Mouse (Mus musculus) kidney, embryonic 14.5 days (tissue): ENCODE data around the gene Usp30. TPM values are rescaled to one million over a fixed set of nuclear protein-coding genes. Genes with fewer than 3 reads are reported as not detected.

Experiments used
- ATAC-seq: fragments of 200-750 bp; cut with Nextera tagmentation; 2 replicates; pipeline ENCODE4 v1.8.0; 2017; ENCODE audit warnings: moderate number of reproducible peaks, mild to moderate bottlenecking, moderate TSS enrichment, moderate library complexity; ENCODE audit not compliant: low FRiP score, low TSS enrichment
- H3K27ac ChIP-seq: fragments of 300-500 bp; sonication (generic); 2 replicates; pipeline ENCODE4 v1.5.1; 2014; ENCODE audit warnings: low read depth, mild to moderate bottlenecking, low read length, moderate library complexity, mixed read lengths
- H3K27me3 ChIP-seq: fragments of 300-500 bp; sonication (generic); 2 replicates; pipeline ENCODE4 v1.6.1; 2014; ENCODE audit warnings: mild to moderate bottlenecking, low read length; ENCODE audit not compliant: control insufficient read depth, insufficient read depth
- H3K36me3 ChIP-seq: fragments of 300-500 bp; sonication (generic); 2 replicates; pipeline ENCODE4 v1.6.1; 2014; ENCODE audit warnings: low read length, mixed read lengths; ENCODE audit not compliant: control insufficient read depth, insufficient read depth
- H3K4me1 ChIP-seq: fragments of 300-500 bp; sonication (generic); 2 replicates; pipeline ENCODE4 v1.6.1; 2014; ENCODE audit warnings: low read length, mixed read lengths; ENCODE audit not compliant: control insufficient read depth, insufficient read depth
- H3K4me2 ChIP-seq: fragments of 300-500 bp; sonication (generic); replicated peaks from 2 replicates; pipeline ENCODE4 v1.6.1; 2014; ENCODE audit warnings: low read depth, mild to moderate bottlenecking, low read length
- H3K4me3 ChIP-seq: fragments of 300-500 bp; sonication (generic); 2 replicates; pipeline ENCODE4 v1.5.1; 2014; ENCODE audit warnings: mild to moderate bottlenecking, low read length
- H3K9ac ChIP-seq: fragments of 300-500 bp; sonication (generic); 2 replicates; pipeline ENCODE4 v1.6.1; 2014; ENCODE audit warnings: low read depth, mild to moderate bottlenecking, low read length, moderate library complexity
- H3K9me3 ChIP-seq: fragments of 300-500 bp; sonication (generic); 2 replicates; pipeline ENCODE4 v1.6.1; 2016; ENCODE audit warnings: low read length; ENCODE audit not compliant: control insufficient read depth
- WGBS: fragments of 180-500 bp; shearing (Covaris S2); extraction: QIAGEN DNeasy Blood & Tissue Kit; methylation state at CpG from one replicate; pipeline ENCODE4 v1.1.7; 2014; 5-methylcytosine and 5-hydroxymethylcytosine counted together
- polyA plus RNA-seq: library from polyadenylated mRNA; unstranded; fragments of >200 nt; fragmentation: Nextera tagmentation; extraction: Ambion mirVana; gene quantifications from 2 replicates; pipeline ENCODE4 v1.2.1, GENCODE M21; 2014

Gene Usp30
- polyA plus RNA-seq, 1 experiment from 2014 or later, result 10.7 TPM

DNA sequence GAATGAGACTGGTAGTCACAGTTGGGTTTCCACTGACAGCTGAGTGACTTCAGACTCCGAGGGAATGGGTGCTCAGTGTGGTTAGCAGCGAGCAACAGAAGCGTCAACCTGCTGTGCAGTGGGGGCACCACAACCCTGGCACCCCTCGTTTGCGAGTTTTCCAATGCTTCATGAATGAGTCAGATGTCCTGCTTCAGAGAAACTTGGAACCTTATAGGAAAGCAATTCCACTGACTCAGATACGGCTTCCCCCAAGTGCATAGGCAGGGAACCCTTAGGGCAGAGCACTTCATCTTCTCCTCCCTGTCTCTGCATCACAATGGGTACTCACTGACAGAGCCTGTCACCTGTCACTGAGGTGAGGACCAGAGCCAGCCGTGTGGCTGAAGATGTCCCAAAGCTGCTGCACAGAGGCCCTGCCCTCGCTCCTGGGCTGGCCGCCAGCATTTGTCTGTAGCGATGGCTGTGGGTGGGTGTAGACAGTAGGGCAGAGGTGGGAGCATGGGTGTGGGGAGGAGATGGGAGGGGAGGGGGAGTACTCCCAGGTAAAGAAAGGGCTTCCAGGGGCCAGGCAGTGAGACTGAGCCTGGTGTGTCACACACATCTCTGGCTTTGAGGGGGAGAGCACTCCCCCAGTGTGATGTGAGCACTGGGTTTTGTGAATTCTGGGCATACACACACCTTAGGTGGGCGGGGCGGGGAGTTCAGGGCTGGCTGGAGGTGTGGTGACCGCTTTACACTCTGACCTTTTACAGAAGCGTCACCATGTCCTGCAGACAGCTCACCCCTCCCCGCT, 72.4 kb downstream of the Usp30 start:
- Histone ChIP-seq H3K9me3 (no peaks in the 10 kb centered on the region), H3K4me2 (no peak overlapping the region), H3K4me3 (no peak overlapping the region), H3K4me1 (peaks cover 15% of the 10 kb centered on the region; the same call in 1 of the 2 replicates), H3K27ac (no peak overlapping the region), H3K27me3 (no peaks in the 10 kb centered on the region), H3K36me3 (peaks cover 38% of the 10 kb centered on the region), H3K9ac (no peak overlapping the region)
- ATAC-seq, result peak; percentile 40; the same call in 1 of the 2 replicates
- WGBS, result 81% methylated on average over 15 of the region's 15 CpGs

DNA sequence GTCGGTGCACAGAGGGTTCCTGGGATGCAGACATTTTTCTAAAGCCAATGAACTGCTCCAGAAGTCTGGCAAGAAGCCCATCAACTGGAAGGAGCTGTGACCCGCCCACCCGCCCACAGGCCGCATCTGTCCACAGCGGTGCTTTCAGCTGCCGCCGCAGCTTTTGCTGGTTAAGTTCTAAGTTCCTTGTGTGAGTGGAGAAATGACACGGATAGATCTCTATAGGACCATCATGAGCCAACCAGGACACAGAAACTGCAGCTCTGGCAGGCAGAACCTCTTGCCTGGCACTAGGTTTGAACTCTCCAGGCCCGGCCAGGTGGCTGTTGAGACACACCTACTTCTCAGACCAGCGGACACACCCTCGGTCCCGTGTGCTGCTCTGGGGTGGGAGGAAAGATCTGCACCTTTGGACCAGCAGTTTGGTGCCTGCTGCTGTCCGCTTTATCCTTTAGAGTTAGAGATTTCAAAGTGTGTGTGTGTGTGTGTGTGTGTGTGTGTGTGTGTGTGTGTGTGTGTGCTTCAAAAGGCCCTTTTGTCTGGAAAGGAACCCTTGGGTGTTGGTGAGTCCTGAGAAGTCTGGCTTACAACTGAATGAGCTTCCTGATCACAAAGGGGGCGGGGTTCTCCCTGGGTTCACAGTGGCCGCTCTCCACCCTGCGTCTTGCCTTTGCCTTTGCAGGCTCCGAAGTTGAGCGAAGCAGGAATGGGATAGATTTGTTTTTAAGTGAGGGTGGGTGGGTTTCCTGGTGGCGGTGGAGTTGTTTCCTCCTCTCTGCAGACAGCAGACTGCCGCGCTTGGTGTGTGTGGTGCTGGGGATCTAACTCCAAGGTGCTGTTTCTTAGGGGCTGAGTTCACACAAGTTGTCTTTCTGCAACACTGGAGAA, 73.3 kb downstream of the Usp30 start:
- H3K27ac ChIP-seq, result peak overlapping the region; percentile 52; the same call in 1 of the 2 replicates
- peaks cover 36% of the 10 kb centered on the region for H3K36me3 ChIP-seq
- H3K4me2 ChIP-seq, result no peak overlapping the region
- no peaks in the 10 kb centered on the region for H3K27me3 ChIP-seq
- H3K4me1 ChIP-seq, result peaks cover 11% of the 10 kb centered on the region; the same call in 1 of the 2 replicates
- H3K4me3 ChIP-seq, result no peak overlapping the region
- H3K9ac ChIP-seq, result no peak overlapping the region
- ATAC-seq, result no peak
- WGBS, result 64% methylated on average over 21 of the region's 21 CpGs
- H3K9me3 ChIP-seq, result no peaks in the 10 kb centered on the region

DNA sequence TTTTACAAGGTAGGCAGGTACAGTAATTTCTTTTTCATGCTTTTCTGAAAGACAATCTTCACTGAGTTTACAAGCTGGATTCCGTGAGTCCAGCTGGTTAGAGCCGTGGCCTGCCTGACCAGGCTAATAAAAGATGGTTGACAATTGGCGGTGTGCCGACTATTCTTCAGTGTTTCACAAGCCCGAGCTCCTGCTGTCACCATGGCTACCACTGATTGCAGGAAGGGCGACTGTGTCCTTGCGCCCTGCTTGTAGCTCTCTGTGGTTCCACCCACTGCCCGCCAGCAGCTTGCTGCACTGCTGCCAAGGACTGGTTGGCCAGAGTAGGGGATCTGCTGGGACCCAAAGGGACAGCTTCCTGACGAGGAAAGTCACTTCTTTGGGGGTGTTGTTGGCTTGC, 73.9 kb downstream of the Usp30 start:
- 0 out of 2 replicates have a peak, but pooled peaks have one; percentile 26 for ATAC-seq
- H3K36me3 ChIP-seq, result peaks cover 30% of the 10 kb centered on the region
- 37% methylated on average over 9 of the region's 9 CpGs for WGBS
- H3K4me3 ChIP-seq, result no peak overlapping the region
- no peaks in the 10 kb centered on the region for H3K27me3 ChIP-seq
- no peak overlapping the region for H3K9ac ChIP-seq
- H3K27ac ChIP-seq, result peak overlapping the region; percentile 52; the same call in 1 of the 2 replicates
- no peaks in the 10 kb centered on the region for H3K9me3 ChIP-seq
- H3K4me1 ChIP-seq, result peaks cover 11% of the 10 kb centered on the region; the same call in 1 of the 2 replicates
- H3K4me2 ChIP-seq, result no peak overlapping the region

DNA sequence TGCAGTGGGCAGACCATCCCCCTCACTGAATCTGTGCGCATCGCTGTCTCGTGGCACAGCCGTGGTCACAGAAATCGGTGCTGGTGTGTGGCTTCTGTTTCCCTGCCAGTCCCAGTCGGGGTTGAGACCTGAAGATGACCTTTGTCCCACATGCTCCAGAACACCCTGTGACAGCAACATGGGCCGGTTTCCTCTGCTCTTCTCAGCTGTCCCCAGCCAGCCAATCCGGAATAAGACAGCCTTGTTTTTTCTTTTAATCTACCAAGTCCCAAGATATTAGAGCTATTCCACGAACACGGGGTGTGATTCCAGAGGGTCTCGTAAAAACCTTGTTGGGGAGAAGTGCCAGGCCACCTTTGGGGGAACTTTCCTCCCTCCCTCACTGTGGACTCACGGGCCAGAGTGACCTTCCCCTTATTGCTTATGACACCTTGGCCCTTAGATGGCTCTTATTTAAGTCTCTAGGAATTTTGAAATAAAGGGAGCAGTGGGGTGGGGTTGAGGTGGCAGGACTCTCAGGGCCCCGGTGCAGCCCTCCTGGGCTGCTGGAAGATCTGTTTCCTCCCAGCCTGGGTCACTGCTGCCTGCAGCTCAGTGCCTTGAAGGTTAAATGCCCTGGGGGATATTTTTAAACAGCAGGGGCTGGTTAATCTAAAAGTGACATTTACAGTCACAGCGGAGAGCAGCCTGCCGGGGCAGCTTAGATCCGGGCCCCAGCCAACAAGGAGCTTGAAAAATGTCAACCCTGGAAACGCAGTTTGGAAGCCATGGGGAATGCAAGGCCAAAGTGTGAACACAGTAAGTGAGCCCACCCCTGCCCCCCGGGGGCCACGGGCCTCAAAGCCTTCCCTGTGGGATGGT, 81.0 kb downstream of the Usp30 start, which contains the start of gene Acacb:
Acacb (plus strand) TSS at position 508 of the 861 bp plus-strand sequence.
- Histone ChIP-seq H3K36me3 (no peaks in the 10 kb centered on the region), H3K4me3 (no peak within 1 kb of the TSS), H3K27ac (0 out of 2 replicates have a peak within 1 kb of the TSS, but pooled peaks have one; percentile 0), H3K4me1 (peaks cover 10% of the 10 kb centered on the region; the same call in 1 of the 2 replicates), H3K9me3 (0 out of 2 replicates have a peak, but pooled peaks cover 3% of the 10 kb centered on the region), H3K9ac (no peak within 1 kb of the TSS), H3K27me3 (no peaks in the 10 kb centered on the region), H3K4me2 (no peak within 1 kb of the TSS)
- 37% methylated on average over 19 of the region's 19 CpGs for WGBS
- ATAC-seq, result no peak

DNA sequence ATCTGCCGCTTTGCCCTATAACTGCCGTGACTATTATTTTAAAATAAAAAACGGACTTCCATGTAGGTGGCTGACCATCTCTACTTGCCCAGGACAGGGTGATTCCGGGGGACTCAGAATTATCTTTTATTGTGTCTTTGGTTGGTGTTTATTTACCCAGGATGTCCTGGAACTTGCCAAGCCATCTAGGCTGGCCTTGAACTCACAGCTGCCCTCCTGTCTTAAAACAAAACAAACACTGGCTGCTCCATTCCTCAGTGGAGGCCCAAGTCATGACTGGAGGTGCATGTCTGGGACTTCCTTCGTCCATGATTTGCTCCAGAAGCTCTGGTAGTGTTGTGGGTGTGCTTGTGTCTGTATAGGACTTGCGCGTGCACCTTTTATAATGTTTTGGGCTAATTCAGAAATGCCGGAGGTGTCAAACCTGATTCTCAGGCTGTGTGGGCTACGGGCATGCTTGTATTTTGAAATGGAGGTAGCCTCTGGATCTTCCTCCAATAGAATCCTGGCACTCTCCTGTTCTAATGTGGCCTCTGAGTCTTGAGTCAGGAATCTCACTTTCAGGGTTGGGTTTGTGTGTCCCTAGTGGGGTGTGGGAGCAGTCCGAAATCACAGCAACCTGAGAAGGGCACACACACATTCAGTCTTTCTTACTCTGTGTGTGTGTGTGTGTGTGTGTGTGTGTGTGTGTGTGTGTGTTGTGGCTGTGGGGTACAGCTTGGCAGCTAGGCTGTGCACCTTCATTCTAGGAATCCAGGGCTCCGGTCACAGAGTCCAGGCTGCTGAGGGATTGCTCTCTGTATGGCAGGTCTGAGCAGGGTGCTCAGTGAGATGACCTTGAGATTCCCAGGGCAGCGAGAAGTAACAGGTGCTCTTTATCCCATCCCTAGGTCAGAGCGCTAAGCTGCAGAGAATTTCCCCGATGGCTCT, 82.0 kb downstream of the Usp30 start:
- ATAC-seq, result no peak
- 0 out of 2 replicates have a peak, but pooled peaks cover 3% of the 10 kb centered on the region for H3K9me3 ChIP-seq
- WGBS, result 78% methylated on average over 14 of the region's 14 CpGs
- no peak overlapping the region for H3K27ac ChIP-seq
- no peaks in the 10 kb centered on the region for H3K36me3 ChIP-seq
- no peak overlapping the region for H3K9ac ChIP-seq
- no peak overlapping the region for H3K4me2 ChIP-seq
- H3K4me3 ChIP-seq, result no peak overlapping the region
- peaks cover 10% of the 10 kb centered on the region; the same call in 1 of the 2 replicates for H3K4me1 ChIP-seq
- H3K27me3 ChIP-seq, result no peaks in the 10 kb centered on the region

DNA sequence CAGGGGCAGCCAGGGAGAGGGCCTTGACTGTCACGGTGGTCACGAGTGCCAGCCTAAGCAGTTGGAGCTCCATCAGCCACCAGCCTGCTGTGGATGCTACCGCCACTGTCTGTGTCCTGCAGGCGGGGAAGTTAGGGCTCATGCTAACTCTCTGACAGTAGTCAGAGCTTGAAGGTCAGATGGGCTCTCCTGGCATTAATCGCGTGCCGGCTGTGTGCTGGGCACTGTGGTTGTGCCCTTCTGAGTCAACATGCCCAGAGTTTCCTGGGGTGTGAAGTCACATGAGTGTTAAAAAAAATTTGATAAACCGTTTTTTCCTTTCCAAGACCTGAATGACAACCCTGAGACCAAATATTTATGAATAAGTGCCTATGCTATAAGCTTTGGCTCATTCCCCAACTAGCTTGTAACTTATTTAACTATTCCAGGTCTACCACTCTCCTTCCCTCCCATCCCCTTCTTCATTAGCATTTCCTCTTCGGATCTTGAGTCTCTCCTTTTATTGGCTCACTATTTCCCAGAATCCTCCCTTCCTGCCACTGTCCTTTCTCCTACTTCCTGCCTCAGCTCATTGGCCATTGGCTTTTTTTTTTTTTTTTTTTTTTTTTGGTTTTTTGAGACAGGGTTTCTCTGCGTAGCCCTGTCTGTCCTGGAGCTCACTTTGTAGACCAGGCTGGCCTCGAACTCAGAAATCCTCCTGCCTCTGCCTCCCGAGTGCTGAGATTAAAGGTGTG, 87.3 kb downstream of the Usp30 start:
- Histone ChIP-seq H3K27ac (no peak overlapping the region), H3K4me1 (no peaks in the 10 kb centered on the region), H3K27me3 (no peaks in the 10 kb centered on the region), H3K36me3 (no peaks in the 10 kb centered on the region), H3K4me3 (no peak overlapping the region), H3K9ac (no peak overlapping the region), H3K9me3 (0 out of 2 replicates have a peak, but pooled peaks cover 3% of the 10 kb centered on the region), H3K4me2 (no peak overlapping the region)
- no peak for ATAC-seq
- 81% methylated on average over 12 of the region's 12 CpGs for WGBS

DNA sequence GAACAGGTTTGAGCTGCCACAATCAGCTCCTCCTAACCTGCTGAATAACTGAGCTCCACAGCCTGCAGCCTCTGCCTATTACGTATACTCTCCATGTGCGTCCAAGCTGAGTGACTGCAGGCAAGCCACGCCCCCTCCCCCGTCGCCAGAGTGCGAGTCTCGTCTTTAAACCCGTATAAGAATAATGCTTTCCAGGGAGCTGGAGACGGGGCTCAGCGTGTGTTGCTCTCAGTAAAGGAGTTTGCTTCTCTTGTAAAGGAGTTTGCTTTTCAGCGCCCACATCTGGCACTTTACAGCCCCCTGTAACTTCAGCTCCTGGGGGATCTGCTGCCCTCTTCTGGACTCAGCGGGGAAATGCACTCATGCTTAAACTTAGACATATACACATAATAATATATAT, 88.2 kb downstream of the Usp30 start:
- 0 out of 2 replicates have a peak, but pooled peaks have one; percentile 44 for ATAC-seq
- H3K27ac ChIP-seq, result no peak overlapping the region
- 8% methylated on average over 12 of the region's 12 CpGs for WGBS

More for the DNA sequence above, 88.2 kb downstream of the Usp30 start:
- no peaks in the 10 kb centered on the region for H3K4me1 ChIP-seq
- peak overlapping the region; percentile 31 for H3K4me3 ChIP-seq
- H3K4me2 ChIP-seq, result peak overlapping the region; percentile 36
- no peaks in the 10 kb centered on the region for H3K27me3 ChIP-seq
- no peak overlapping the region for H3K9ac ChIP-seq
- 0 out of 2 replicates have a peak, but pooled peaks cover 3% of the 10 kb centered on the region for H3K9me3 ChIP-seq
- H3K36me3 ChIP-seq, result no peaks in the 10 kb centered on the region
